Mouse (Mus musculus): ENCODE data around the gene Psg18. TPM values are rescaled to one million over a fixed set of nuclear protein-coding genes. Genes with fewer than 3 reads are reported as not detected.

Gene Psg18
- total RNA-seq (2023) = not detected

GRCm38 (mm10) chr7:18354909-18355308, at the start of gene Psg18:
TSS of gene Psg18 (minus strand) at chr7:18355009.

Other genes with a start within 250 kb of the Psg18 start
- not detected for gene Igfl3, start 178.5 kb downstream of the Psg18 start, total RNA-seq (2023)
- not detected for gene Mill1, start 109.7 kb downstream of the Psg18 start, total RNA-seq (2023)
- not detected for gene Psg28, start 77.0 kb upstream of the Psg18 start, total RNA-seq (2023)
- gene Psg26, start 129.2 kb upstream of the Psg18 start, total RNA-seq (2023) = not detected
- gene Psg25, start 177.3 kb upstream of the Psg18 start, total RNA-seq (2023) = not detected
- gene Psg27, start 212.3 kb upstream of the Psg18 start, total RNA-seq (2023) = not detected

All from monocyte, adult 59 days (primary cell).